Mouse (Mus musculus): ENCODE measurements around the gene Taf8. TPM values are rescaled to one million over a fixed set of nuclear protein-coding genes. Genes with fewer than 3 reads are reported as not detected.

Gene Taf8
- polyA plus RNA-seq, 1 experiment from 2014 or later: 15.2 TPM

GRCm38 (mm10) chr17:47468466-47468865, 33.6 kb downstream of the Taf8 start:
- Histone ChIP-seq H3K27me3 (peaks cover 46% of the 10 kb centered on the region), H3K4me1 (replicated peaks) (peaks cover 44% of the 10 kb centered on the region), H3K27ac (replicated peaks) (no peak overlapping the region), H3K4me2 (peak overlapping the region; percentile 52), H3K9ac (no peak overlapping the region), H3K4me3 (replicated peaks) (no peak overlapping the region; the same call in 1 of the 2 replicates), H3K9me3 (replicated peaks) (no peaks in the 10 kb centered on the region), H3K36me3 (replicated peaks) (no peaks in the 10 kb centered on the region)
- 24% methylated on average over 34 of the region's 34 CpGs for WGBS (ENCODE audit: insufficient replicate concordance)
- no peak for ATAC-seq (ENCODE audit: insufficient read depth)

DNA sequence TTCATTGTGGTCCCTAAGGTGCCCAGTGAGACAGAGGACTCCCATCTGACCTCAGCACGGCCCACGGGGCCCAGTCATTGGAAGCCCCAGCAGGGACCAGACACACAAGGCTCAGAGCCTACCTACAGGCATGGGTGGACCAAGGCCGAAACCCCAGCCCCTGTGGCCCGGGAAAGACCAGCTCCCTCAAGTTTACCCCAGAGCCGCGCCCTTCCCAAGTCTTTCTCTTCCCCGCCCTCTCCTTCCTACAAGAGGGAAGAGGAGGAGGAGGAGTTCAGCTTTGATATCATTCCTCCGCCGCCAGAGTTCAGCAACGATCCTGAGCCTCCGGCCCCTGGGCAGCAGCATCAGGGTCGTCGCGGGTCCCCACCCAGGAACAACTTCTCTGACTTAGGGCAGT, 34.0 kb downstream of the Taf8 start:
- H3K4me3 ChIP-seq (replicated peaks): no peak overlapping the region; the same call in 1 of the 2 replicates
- H3K9ac ChIP-seq: no peak overlapping the region
- H3K27ac ChIP-seq (replicated peaks): no peak overlapping the region
- H3K9me3 ChIP-seq (replicated peaks): no peaks in the 10 kb centered on the region
- peaks cover 46% of the 10 kb centered on the region for H3K27me3 ChIP-seq
- no peaks in the 10 kb centered on the region for H3K36me3 ChIP-seq (replicated peaks)
- no peak for ATAC-seq (ENCODE audit: insufficient read depth)
- peak overlapping the region; percentile 52 for H3K4me2 ChIP-seq
- 28% methylated on average over 14 of the region's 14 CpGs for WGBS (ENCODE audit: insufficient replicate concordance)
- peaks cover 43% of the 10 kb centered on the region for H3K4me1 ChIP-seq (replicated peaks)

GRCm38 (mm10) chr17:47467659-47468058, 34.4 kb downstream of the Taf8 start:
- H3K9me3 ChIP-seq (replicated peaks): no peaks in the 10 kb centered on the region
- peaks cover 45% of the 10 kb centered on the region for H3K4me1 ChIP-seq (replicated peaks)
- no peak overlapping the region for H3K27ac ChIP-seq (replicated peaks)
- no peaks in the 10 kb centered on the region for H3K36me3 ChIP-seq (replicated peaks)
- no peak overlapping the region for H3K4me2 ChIP-seq
- no peak for ATAC-seq (ENCODE audit: insufficient read depth)
- no peak overlapping the region for H3K9ac ChIP-seq
- no peak overlapping the region for H3K4me3 ChIP-seq (replicated peaks)
- 62% methylated on average over 11 of the region's 11 CpGs for WGBS (ENCODE audit: insufficient replicate concordance)
- peaks cover 46% of the 10 kb centered on the region for H3K27me3 ChIP-seq

DNA sequence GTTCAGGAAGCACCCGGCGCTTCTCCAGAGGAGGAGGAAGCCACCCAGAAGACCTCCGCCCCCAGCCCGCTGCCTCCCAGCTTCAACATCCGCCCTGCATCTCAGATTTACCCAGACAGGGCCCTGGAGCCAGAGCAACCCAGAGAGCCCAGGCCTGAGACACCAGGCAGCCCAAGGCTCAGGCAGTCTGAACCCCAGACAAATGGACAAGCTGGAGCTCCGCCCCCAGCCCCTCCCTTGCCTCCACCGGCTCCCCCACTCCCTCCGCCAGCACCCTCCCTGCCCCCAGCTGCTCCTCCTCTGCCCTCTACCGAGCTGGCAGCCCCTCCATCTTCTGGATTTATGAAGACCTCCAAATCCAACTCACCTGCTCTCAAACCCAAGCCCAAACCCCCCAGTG, 35.8 kb downstream of the Taf8 start:
- WGBS (ENCODE audit: insufficient replicate concordance): 49% methylated on average over 9 of the region's 9 CpGs
- Histone ChIP-seq H3K9ac (no peak overlapping the region), H3K27me3 (peaks cover 46% of the 10 kb centered on the region), H3K4me2 (no peak overlapping the region), H3K4me1 (replicated peaks) (peaks cover 55% of the 10 kb centered on the region), H3K36me3 (replicated peaks) (no peaks in the 10 kb centered on the region), H3K4me3 (replicated peaks) (no peak overlapping the region), H3K9me3 (replicated peaks) (no peaks in the 10 kb centered on the region), H3K27ac (replicated peaks) (no peak overlapping the region)
- ATAC-seq (ENCODE audit: insufficient read depth): no peak

DNA sequence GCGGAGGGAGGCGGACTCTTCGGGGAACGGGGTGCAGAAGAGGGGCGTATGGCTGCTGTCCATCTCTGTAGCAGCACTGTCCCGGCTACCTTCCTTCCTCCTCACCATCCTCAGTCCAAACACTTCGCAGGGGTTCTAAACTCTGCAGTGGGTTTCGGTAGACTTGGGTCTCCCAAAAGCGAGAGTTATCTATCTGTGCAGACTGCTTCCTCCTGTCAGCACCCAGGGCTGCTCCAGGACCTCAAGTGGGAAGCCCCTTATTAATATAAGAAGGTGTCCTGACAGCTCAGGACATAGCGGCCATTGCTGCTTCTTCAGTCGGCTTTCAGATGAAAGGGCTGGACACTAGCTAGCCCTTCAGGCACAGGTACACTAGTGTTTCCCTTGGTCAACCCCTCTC, 37.1 kb downstream of the Taf8 start:
- Histone ChIP-seq H3K9ac (no peak overlapping the region), H3K27me3 (peaks cover 46% of the 10 kb centered on the region), H3K4me1 (replicated peaks) (peaks cover 58% of the 10 kb centered on the region), H3K4me2 (no peak overlapping the region), H3K9me3 (replicated peaks) (no peaks in the 10 kb centered on the region), H3K27ac (replicated peaks) (peak overlapping the region; percentile 41; the same call in 1 of the 2 replicates), H3K36me3 (replicated peaks) (no peaks in the 10 kb centered on the region), H3K4me3 (replicated peaks) (no peak overlapping the region)
- 0 out of 2 replicates have a peak, but pooled peaks have one; percentile 2 for ATAC-seq (ENCODE audit: insufficient read depth)
- 63% methylated on average over 11 of the region's 11 CpGs for WGBS (ENCODE audit: insufficient replicate concordance)

- Histone ChIP-seq H3K36me3 (replicated peaks) (no peaks in the 10 kb centered on the region), H3K4me2 (no peak overlapping the region), H3K9ac (no peak overlapping the region), H3K4me1 (replicated peaks) (peaks cover 64% of the 10 kb centered on the region), H3K4me3 (replicated peaks) (no peak overlapping the region), H3K27ac (replicated peaks) (peak overlapping the region; percentile 65), H3K9me3 (replicated peaks) (no peaks in the 10 kb centered on the region), H3K27me3 (peaks cover 42% of the 10 kb centered on the region)
- peak; percentile 67 for ATAC-seq (ENCODE audit: insufficient read depth)
- 55% methylated on average over 12 of the region's 12 CpGs for WGBS (ENCODE audit: insufficient replicate concordance)
Measured at GRCm38 (mm10) chr17:47464248-47464965, 37.7 kb downstream of the Taf8 start.

- no peaks in the 10 kb centered on the region for H3K9me3 ChIP-seq (replicated peaks)
- H3K36me3 ChIP-seq (replicated peaks): no peaks in the 10 kb centered on the region
- no peak overlapping the region for H3K4me2 ChIP-seq
- peak; percentile 31; the same call in 1 of the 2 replicates for ATAC-seq (ENCODE audit: insufficient read depth)
- H3K9ac ChIP-seq: no peak overlapping the region
- peaks cover 57% of the 10 kb centered on the region for H3K4me1 ChIP-seq (replicated peaks)
- peaks cover 26% of the 10 kb centered on the region for H3K27me3 ChIP-seq
- H3K4me3 ChIP-seq (replicated peaks): no peak overlapping the region
- H3K27ac ChIP-seq (replicated peaks): peak overlapping the region; percentile 53
- 46% methylated on average over 9 of the region's 9 CpGs for WGBS (ENCODE audit: insufficient replicate concordance)
Measured at GRCm38 (mm10) chr17:47462728-47463388, 39.2 kb downstream of the Taf8 start.

DNA sequence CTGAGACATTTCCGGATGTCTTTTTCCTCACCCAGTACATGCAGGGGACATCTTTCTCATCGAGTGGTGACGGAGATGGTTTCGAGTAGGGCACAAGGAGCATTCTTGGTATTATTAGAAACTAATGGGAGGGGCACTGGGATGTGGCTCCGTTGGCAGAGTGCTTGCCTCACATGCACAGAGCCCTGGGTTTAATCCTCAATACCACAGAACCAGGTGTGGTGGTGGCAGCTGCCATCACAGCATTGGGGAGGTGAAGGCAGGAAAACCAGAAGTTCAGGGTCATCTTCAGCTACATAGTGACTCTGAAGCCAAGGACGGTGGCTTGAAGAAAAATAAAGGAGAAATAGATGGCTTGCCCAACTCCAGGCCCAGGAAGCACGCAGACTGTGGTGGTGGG, 39.9 kb downstream of the Taf8 start:
- H3K27me3 ChIP-seq: peaks cover 20% of the 10 kb centered on the region; the same call in 1 of the 2 replicates
- 67% methylated on average over 7 of the region's 7 CpGs for WGBS (ENCODE audit: insufficient replicate concordance)
- no peak overlapping the region for H3K9ac ChIP-seq
- H3K9me3 ChIP-seq (replicated peaks): no peaks in the 10 kb centered on the region
- H3K27ac ChIP-seq (replicated peaks): peak overlapping the region; percentile 53; the same call in 1 of the 2 replicates
- no peak overlapping the region for H3K4me3 ChIP-seq (replicated peaks)
- no peak for ATAC-seq (ENCODE audit: insufficient read depth)
- H3K36me3 ChIP-seq (replicated peaks): no peaks in the 10 kb centered on the region
- H3K4me1 ChIP-seq (replicated peaks): peaks cover 57% of the 10 kb centered on the region
- no peak overlapping the region for H3K4me2 ChIP-seq

DNA sequence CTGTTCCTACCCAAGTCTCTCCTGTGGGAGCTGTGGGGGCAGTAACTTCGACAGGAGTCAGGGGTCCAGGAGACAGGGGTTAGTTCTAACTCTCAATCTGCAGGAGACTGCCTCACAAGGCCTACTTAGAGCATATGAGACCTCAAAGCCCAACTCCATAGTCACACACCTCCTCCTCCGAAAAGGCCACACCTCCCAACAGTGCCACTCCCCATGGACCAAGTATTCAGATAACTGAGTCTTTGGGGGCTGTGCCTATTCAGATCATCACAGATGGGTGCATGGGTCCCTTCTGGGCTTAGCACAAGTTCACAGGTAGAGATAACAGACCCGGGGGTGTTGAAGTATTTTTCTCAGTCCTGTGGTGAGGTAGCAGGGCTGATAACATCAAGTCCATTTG, 40.4 kb downstream of the Taf8 start:
- Histone ChIP-seq H3K4me2 (no peak overlapping the region), H3K9me3 (replicated peaks) (no peaks in the 10 kb centered on the region), H3K27me3 (peaks cover 15% of the 10 kb centered on the region; the same call in 1 of the 2 replicates), H3K27ac (replicated peaks) (no peak overlapping the region), H3K9ac (no peak overlapping the region), H3K36me3 (replicated peaks) (no peaks in the 10 kb centered on the region), H3K4me3 (replicated peaks) (no peak overlapping the region), H3K4me1 (replicated peaks) (peaks cover 62% of the 10 kb centered on the region)
- 35% methylated on average over 3 of the region's 3 CpGs for WGBS (ENCODE audit: insufficient replicate concordance)
- ATAC-seq (ENCODE audit: insufficient read depth): no peak

DNA sequence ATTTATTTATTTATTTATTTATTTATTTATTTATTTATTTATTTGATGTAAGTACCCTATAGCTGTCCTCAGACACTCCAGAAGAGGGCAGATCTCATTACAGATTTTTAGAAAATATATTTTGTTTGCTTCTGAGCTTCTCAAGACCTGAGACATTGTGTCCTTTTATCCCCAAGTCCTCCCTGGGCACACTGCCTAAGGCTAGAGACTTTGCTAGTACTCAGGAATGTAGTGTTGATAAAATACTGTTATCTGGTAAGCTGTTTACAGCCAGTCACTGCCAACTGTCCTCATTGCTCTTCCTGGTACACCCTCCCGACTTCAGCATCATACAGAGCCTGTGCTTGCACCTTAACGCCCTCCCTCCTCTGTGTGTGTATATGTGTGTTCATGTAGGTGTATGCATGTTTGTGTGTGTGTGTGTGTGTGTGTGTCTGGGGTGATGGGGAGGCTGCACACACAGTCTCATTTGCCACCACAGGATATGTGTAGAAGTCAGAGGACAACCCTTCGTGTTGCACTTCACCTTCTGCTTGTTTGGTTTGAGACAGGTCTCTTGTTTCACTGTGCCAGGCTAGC, 42.7 kb downstream of the Taf8 start:
- H3K27me3 ChIP-seq: no peaks in the 10 kb centered on the region
- no peak overlapping the region for H3K9ac ChIP-seq
- no peaks in the 10 kb centered on the region for H3K36me3 ChIP-seq (replicated peaks)
- H3K4me1 ChIP-seq (replicated peaks): peaks cover 58% of the 10 kb centered on the region
- no peak overlapping the region for H3K4me3 ChIP-seq (replicated peaks)
- no peak for ATAC-seq (ENCODE audit: insufficient read depth)
- WGBS (ENCODE audit: insufficient replicate concordance): 26% methylated on average over 3 of the region's 3 CpGs
- H3K27ac ChIP-seq (replicated peaks): no peak overlapping the region
- no peaks in the 10 kb centered on the region for H3K9me3 ChIP-seq (replicated peaks)
- no peak overlapping the region for H3K4me2 ChIP-seq

DNA sequence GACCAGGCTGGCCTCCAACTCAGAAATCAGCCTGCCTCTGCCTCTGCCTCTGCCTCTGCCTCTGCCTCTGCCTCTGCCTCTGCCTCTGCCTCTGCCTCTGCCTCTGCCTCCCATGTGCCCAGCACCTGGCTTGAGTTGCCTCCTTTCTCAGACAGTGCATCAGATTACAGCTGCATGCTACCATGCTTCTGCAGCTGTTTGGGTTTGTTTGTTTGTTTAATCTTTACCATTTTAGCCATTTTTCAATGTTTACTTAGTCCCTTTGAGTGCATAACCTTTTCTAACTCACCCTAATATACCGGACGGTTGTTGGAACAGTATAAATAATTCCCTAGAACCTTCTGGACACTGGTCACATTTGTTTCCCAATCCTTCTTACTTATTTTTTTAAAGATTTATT, 43.2 kb downstream of the Taf8 start:
- no peak overlapping the region for H3K27ac ChIP-seq (replicated peaks)
- no peak overlapping the region for H3K4me2 ChIP-seq
- H3K9me3 ChIP-seq (replicated peaks): no peaks in the 10 kb centered on the region
- no peak overlapping the region for H3K4me3 ChIP-seq (replicated peaks)
- H3K4me1 ChIP-seq (replicated peaks): peaks cover 58% of the 10 kb centered on the region
- H3K36me3 ChIP-seq (replicated peaks): no peaks in the 10 kb centered on the region
- H3K27me3 ChIP-seq: no peaks in the 10 kb centered on the region
- ATAC-seq (ENCODE audit: insufficient read depth): no peak
- no peak overlapping the region for H3K9ac ChIP-seq
- WGBS (ENCODE audit: insufficient replicate concordance): 79% methylated on average over 2 of the region's 2 CpGs

All from liver, embryonic 15.5 days (tissue).